Mouse (Mus musculus): ENCODE measurements around the gene Gm973.
"Not testable (repeated sequence)": the region's sequence is repeated elsewhere in the genome, so short reads cannot be mapped to it uniquely, and the experiment has no call there.

Gene Gm973

GRCm38 (mm10) chr1:59623325-59624017, 107.4 kb downstream of the Gm973 start:
- DNase-seq (ENCODE audit: low read depth, low spot score) = peak; percentile 91

GRCm38 (mm10) chr1:59625410-59625809, 109.3 kb downstream of the Gm973 start:
- no peak for DNase-seq (ENCODE audit: low read depth, low spot score)

- DNase-seq (ENCODE audit: low read depth, low spot score) = peak; percentile 67
Measured at GRCm38 (mm10) chr1:59629194-59629593, 113.1 kb downstream of the Gm973 start.

- DNase-seq (ENCODE audit: low read depth, low spot score) = not testable (repeated sequence)
Measured at GRCm38 (mm10) chr1:59630356-59630755, 114.3 kb downstream of the Gm973 start.

- DNase-seq (ENCODE audit: low read depth, low spot score) = no peak
Measured at GRCm38 (mm10) chr1:59631986-59632659, 116.1 kb downstream of the Gm973 start.

GRCm38 (mm10) chr1:59633056-59633455, 117.0 kb downstream of the Gm973 start:
- DNase-seq (ENCODE audit: low read depth, low spot score) = no peak

- DNase-seq (ENCODE audit: low read depth, low spot score) = no peak
Measured at GRCm38 (mm10) chr1:59636349-59636748, 120.3 kb downstream of the Gm973 start.

- DNase-seq (ENCODE audit: low read depth, low spot score) = peak; percentile 78
Measured at GRCm38 (mm10) chr1:59638371-59638770, 122.3 kb downstream of the Gm973 start.

- no peak for DNase-seq (ENCODE audit: low read depth, low spot score)
Measured at GRCm38 (mm10) chr1:59642488-59642887, 126.4 kb downstream of the Gm973 start.

- not testable (repeated sequence) for DNase-seq (ENCODE audit: low read depth, low spot score)
Measured at GRCm38 (mm10) chr1:59646502-59646901, 130.4 kb downstream of the Gm973 start.

- DNase-seq (ENCODE audit: low read depth, low spot score) = peak; percentile 39
Measured at GRCm38 (mm10) chr1:59651201-59651819, 135.2 kb downstream of the Gm973 start.

- no peak for DNase-seq (ENCODE audit: low read depth, low spot score)
Measured at GRCm38 (mm10) chr1:59653243-59653911, 137.3 kb downstream of the Gm973 start.

GRCm38 (mm10) chr1:59656244-59657171, 140.4 kb downstream of the Gm973 start:
- DNase-seq (ENCODE audit: low read depth, low spot score) = no peak

- DNase-seq (ENCODE audit: low read depth, low spot score) = peak; percentile 83
Measured at GRCm38 (mm10) chr1:59663456-59664135, 147.5 kb downstream of the Gm973 start.

- DNase-seq (ENCODE audit: low read depth, low spot score) = peak; percentile 53
Measured at GRCm38 (mm10) chr1:59668871-59669270, 152.8 kb downstream of the Gm973 start.

GRCm38 (mm10) chr1:59669962-59670630, 154.0 kb downstream of the Gm973 start:
- DNase-seq (ENCODE audit: low read depth, low spot score) = peak; percentile 46

GRCm38 (mm10) chr1:59670641-59671168, 154.6 kb downstream of the Gm973 start, which contains the start of gene Sumo1:
Gene Sumo1 (minus strand): TSS chr1:59670834.
- DNase-seq (ENCODE audit: low read depth, low spot score) = peak; percentile 96

- DNase-seq (ENCODE audit: low read depth, low spot score) = no peak
Measured at GRCm38 (mm10) chr1:59673661-59674060, 157.6 kb downstream of the Gm973 start.
